Mouse (Mus musculus) hindbrain, embryonic 14.5 days (tissue): ENCODE data around the gene Ssx2ip. TPM values are rescaled to one million over a fixed set of nuclear protein-coding genes. Genes with fewer than 3 reads are reported as not detected.

ENCODE experiments used
- ATAC-seq: fragments of 200-750 bp; cut with Nextera tagmentation; 2 replicates; pipeline ENCODE4 v1.8.0; 2017; ENCODE audit warnings: moderate number of reproducible peaks, mild to moderate bottlenecking, moderate TSS enrichment, moderate library complexity; ENCODE audit not compliant: low FRiP score
- DNase-seq: peaks from one replicate; pipeline ENCODE4 v3.0.0-alpha.2; 2015; ENCODE audit warnings: low spot score
- H3K27ac ChIP-seq: fragments of 300-500 bp; sonication (generic); 2 replicates; pipeline ENCODE4 v1.5.1; 2014; ENCODE audit warnings: mild to moderate bottlenecking, moderate library complexity
- H3K27me3 ChIP-seq: fragments of 300-500 bp; sonication (generic); 2 replicates; pipeline ENCODE4 v1.6.1; 2014; ENCODE audit warnings: mild to moderate bottlenecking, low read length, mixed read lengths; ENCODE audit not compliant: control insufficient read depth, insufficient read depth
- H3K36me3 ChIP-seq: fragments of 300-500 bp; sonication (generic); replicated peaks from 2 replicates; pipeline ENCODE4 v1.6.1; 2014; ENCODE audit not compliant: control insufficient read depth, insufficient read depth
- H3K4me1 ChIP-seq: fragments of 300-500 bp; sonication (generic); replicated peaks from 2 replicates; pipeline ENCODE4 v1.6.1; 2014; ENCODE audit warnings: antibody characterized with exemption, low read length, mixed read lengths; ENCODE audit not compliant: control insufficient read depth, insufficient read depth
- H3K4me2 ChIP-seq: fragments of 300-500 bp; sonication (generic); replicated peaks from 2 replicates; pipeline ENCODE4 v1.6.1; 2014; ENCODE audit warnings: mild to moderate bottlenecking, moderate library complexity
- H3K4me3 ChIP-seq: fragments of 300-500 bp; sonication (generic); replicated peaks from 2 replicates; pipeline ENCODE4 v1.5.1; 2014; ENCODE audit warnings: mild to moderate bottlenecking, low read length
- H3K9ac ChIP-seq: fragments of 300-500 bp; sonication (generic); 2 replicates; pipeline ENCODE4 v1.6.1; 2014
- H3K9me3 ChIP-seq: fragments of 300-500 bp; sonication (generic); 2 replicates; pipeline ENCODE4 v1.6.1; 2016; ENCODE audit warnings: low read length; ENCODE audit not compliant: control insufficient read depth
- WGBS: fragments of 180-500 bp; shearing (Covaris S2); extraction: QIAGEN DNeasy Blood & Tissue Kit; methylation state at CpG from one replicate; pipeline ENCODE4 v1.1.7; 2014; 5-methylcytosine and 5-hydroxymethylcytosine counted together
- polyA plus RNA-seq: library from polyadenylated mRNA; unstranded; fragments of >200 nt; fragmentation: Nextera tagmentation; extraction: Ambion mirVana; gene quantifications from 2 replicates; pipeline ENCODE4 v1.2.1, GENCODE M21; 2014

Ssx2ip gene
- 16.8 and 20.5 TPM in 2 replicates for polyA plus RNA-seq

DNA sequence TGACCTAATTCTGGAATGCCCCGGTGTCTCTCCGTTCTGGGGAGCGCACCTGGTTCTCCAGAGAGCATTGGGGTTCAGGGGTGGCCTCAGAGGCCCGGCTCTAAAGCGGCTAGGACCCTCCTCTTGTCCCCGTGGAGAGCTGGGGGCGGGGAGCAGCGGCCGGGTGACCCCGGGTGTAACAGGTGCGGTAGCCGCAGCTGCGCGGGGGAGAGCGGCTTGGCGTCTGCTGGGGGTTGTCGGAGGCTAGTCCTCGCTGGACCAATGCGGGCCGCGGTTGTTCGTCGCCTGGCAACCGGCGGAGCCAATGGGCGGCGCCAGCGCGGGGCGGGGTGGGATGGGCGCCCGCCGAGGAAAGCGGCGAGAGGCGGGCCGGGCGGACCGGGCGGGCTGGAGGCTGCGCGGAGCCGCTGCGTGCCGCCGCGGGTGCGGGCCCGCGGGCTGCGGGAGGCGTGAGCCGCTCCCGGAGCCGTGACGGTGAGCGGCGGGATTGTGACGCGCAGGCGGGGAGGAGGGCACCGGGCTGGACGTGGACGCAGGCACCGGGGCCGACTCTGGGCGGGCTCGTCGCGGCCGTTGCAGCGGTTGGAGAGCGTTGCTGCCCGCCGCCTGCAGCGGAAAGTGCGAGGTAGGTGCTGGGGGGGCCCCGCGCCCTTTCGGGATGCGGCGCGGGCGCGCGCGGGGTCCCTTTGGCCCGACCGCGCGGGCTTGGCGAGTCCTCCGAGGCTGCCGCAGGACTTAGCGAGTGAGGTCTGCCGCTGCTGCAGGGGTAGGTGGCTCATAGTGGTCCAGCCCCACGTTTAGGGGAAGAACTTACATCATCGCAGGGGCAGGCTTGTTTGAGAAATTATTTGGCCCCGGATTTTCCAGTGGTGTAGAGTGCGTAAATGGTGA lies at the start of gene Ssx2ip:
Gene Ssx2ip, plus strand, starts transcription at position 332 of the 891 bp plus-strand sequence.
- Histone ChIP-seq H3K27me3 (no peaks in the 10 kb centered on the region), H3K9ac (peak within 1 kb of the TSS; percentile 89), H3K36me3 (no peaks in the 10 kb centered on the region), H3K4me2 (peak within 1 kb of the TSS; percentile 83), H3K27ac (peak within 1 kb of the TSS; percentile 81), H3K9me3 (peaks cover 6% of the 10 kb centered on the region; the same call in 1 of the 2 replicates), H3K4me3 (peak within 1 kb of the TSS; percentile 77), H3K4me1 (peaks cover 32% of the 10 kb centered on the region)
- ATAC-seq: peak; percentile 99
- under 1% methylated on average over 97 of the region's 100 CpGs for WGBS
- peak; percentile 98 for DNase-seq

GRCm38 (mm10) chr3:146355146-146355545 lies 49.3 kb upstream of the Ssx2ip start:
- Histone ChIP-seq H3K4me3 (no peak overlapping the region), H3K27ac (no peak overlapping the region), H3K9me3 (no peaks in the 10 kb centered on the region), H3K36me3 (no peaks in the 10 kb centered on the region), H3K27me3 (no peaks in the 10 kb centered on the region), H3K9ac (no peak overlapping the region), H3K4me2 (no peak overlapping the region), H3K4me1 (no peaks in the 10 kb centered on the region)
- DNase-seq (no peak), ATAC-seq (no peak)
- 80% methylated on average over 3 of the region's 3 CpGs for WGBS

- Histone ChIP-seq H3K9ac (no peak overlapping the region), H3K4me2 (no peak overlapping the region), H3K27ac (no peak overlapping the region), H3K36me3 (no peaks in the 10 kb centered on the region), H3K27me3 (peaks cover 7% of the 10 kb centered on the region; the same call in 1 of the 2 replicates), H3K4me3 (no peak overlapping the region), H3K9me3 (no peaks in the 10 kb centered on the region), H3K4me1 (no peaks in the 10 kb centered on the region)
- WGBS: 91% methylated on average over 9 of the region's 9 CpGs
- DNase-seq: no peak
- ATAC-seq: no peak
Measured at GRCm38 (mm10) chr3:146365471-146365870, 39.0 kb upstream of the Ssx2ip start.

DNA sequence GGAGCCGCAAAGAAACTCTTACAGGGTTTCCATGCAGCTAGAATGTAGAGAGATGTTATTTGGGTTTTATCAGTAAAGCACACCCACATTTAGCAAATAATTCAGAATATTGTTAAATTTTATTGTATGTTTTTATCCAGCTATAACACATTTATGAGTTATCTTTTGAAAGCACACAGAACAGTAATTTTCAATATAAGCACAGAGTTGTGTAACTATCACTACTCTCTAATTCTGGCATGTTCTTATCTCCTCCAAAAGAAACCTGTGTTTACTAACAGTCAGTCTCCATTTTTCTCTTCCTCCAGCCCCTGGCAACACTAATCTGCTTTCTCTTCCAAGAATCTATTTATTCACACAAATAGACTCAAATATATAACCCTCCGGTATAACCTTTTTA lies 37.4 kb upstream of the Ssx2ip start:
- DNase-seq (no peak), ATAC-seq (no peak)
- Histone ChIP-seq H3K9ac (no peak overlapping the region), H3K4me1 (no peaks in the 10 kb centered on the region), H3K4me3 (no peak overlapping the region), H3K4me2 (no peak overlapping the region), H3K27me3 (peaks cover 20% of the 10 kb centered on the region), H3K36me3 (no peaks in the 10 kb centered on the region), H3K27ac (no peak overlapping the region), H3K9me3 (no peaks in the 10 kb centered on the region)
- WGBS: 98% methylated on average over 2 of the region's 2 CpGs

DNA sequence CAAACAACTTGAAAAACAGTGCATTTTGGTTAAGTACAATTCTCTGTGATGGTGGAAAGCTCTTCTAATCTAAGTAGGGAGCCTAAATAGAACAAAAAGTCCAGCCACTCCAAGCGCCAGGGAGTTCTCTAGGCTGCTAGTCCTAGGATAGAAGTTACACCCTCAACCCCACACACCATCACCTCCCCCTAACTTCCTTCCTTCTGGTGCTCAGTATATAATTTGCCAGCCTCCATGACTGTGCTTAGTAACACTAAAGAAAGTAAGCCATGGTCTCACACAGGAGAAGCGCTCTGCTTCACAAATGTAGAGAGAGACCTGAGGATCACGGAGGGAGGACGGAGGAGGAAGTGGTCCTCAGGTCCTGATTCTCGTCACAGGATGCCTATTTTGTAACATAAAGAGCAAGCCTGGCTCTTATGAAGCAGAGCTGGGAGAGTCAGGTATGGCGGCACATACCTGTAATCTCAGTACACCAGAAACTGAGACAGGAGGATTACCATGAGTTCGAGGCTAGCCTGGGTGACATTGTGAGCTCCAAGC lies 33.8 kb upstream of the Ssx2ip start:
- Histone ChIP-seq H3K4me2 (no peak overlapping the region), H3K27me3 (peaks cover 37% of the 10 kb centered on the region), H3K4me1 (peaks cover 5% of the 10 kb centered on the region; the same call in 1 of the 2 replicates), H3K27ac (no peak overlapping the region), H3K9me3 (no peaks in the 10 kb centered on the region), H3K36me3 (no peaks in the 10 kb centered on the region), H3K4me3 (no peak overlapping the region), H3K9ac (no peak overlapping the region)
- DNase-seq (no peak), ATAC-seq (no peak)
- WGBS: 91% methylated on average over 7 of the region's 7 CpGs

DNA sequence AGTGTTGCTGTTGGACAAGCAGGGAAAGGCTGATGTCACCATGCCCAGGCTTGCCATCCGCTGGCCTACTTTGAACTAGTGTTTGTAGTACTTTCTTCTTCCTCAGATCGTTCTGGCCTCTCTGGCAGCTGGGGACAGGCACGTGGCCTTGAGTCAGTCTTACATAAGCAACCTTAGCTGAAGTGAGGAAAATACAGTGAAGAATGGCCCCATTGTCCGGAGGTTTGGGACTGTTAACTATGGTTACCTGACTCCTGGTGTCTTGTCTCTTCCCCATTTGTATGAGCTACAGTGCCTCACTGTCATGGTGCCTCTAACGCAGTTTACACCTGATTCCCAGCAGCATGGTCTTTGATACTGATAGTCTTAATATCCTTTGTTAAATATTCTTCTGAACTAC lies 33.2 kb upstream of the Ssx2ip start:
- H3K9ac ChIP-seq: no peak overlapping the region
- H3K27me3 ChIP-seq: peaks cover 37% of the 10 kb centered on the region
- no peak overlapping the region for H3K4me2 ChIP-seq
- H3K27ac ChIP-seq: no peak overlapping the region
- H3K4me1 ChIP-seq: peaks cover 5% of the 10 kb centered on the region; the same call in 1 of the 2 replicates
- no peaks in the 10 kb centered on the region for H3K36me3 ChIP-seq
- no peak for ATAC-seq
- no peak overlapping the region for H3K4me3 ChIP-seq
- WGBS: 84% methylated on average over 5 of the region's 5 CpGs
- DNase-seq: no peak
- H3K9me3 ChIP-seq: no peaks in the 10 kb centered on the region

- Histone ChIP-seq H3K9me3 (no peaks in the 10 kb centered on the region), H3K9ac (no peak overlapping the region), H3K4me2 (no peak overlapping the region), H3K36me3 (no peaks in the 10 kb centered on the region), H3K27ac (no peak overlapping the region), H3K4me3 (no peak overlapping the region), H3K27me3 (peaks cover 37% of the 10 kb centered on the region), H3K4me1 (peaks cover 5% of the 10 kb centered on the region; the same call in 1 of the 2 replicates)
- DNase-seq (no peak), ATAC-seq (no peak)
- WGBS: 80% methylated on average over 3 of the region's 3 CpGs
Measured at GRCm38 (mm10) chr3:146374596-146375175, 29.8 kb upstream of the Ssx2ip start.

- ATAC-seq (no peak; the same call in 1 of the 2 replicates), DNase-seq (no peak)
- H3K9me3 ChIP-seq: no peaks in the 10 kb centered on the region
- H3K4me1 ChIP-seq: peaks cover 5% of the 10 kb centered on the region; the same call in 1 of the 2 replicates
- H3K4me2 ChIP-seq: no peak overlapping the region
- peaks cover 32% of the 10 kb centered on the region for H3K27me3 ChIP-seq
- H3K9ac ChIP-seq: no peak overlapping the region
- WGBS: 15% methylated on average over 4 of the region's 4 CpGs
- H3K36me3 ChIP-seq: no peaks in the 10 kb centered on the region
- H3K4me3 ChIP-seq: no peak overlapping the region
- no peak overlapping the region for H3K27ac ChIP-seq
Measured at GRCm38 (mm10) chr3:146375224-146375657, 29.2 kb upstream of the Ssx2ip start.
